Mouse (Mus musculus) E14TG2a.4 (cell line): ENCODE measurements around the gene Bex3.

Experiments used
- CTCF ChIP-seq: conservative IDR thresholded peaks from 2 replicates; pipeline ENCODE4 v1.5.1; 2014; ENCODE audit warnings: low read length
- NANOG ChIP-seq: IDR thresholded peaks from 2 replicates; pipeline ENCODE4 v1.6.1; 2014; ENCODE audit warnings: borderline replicate concordance, low read length, mixed read lengths

DNA sequence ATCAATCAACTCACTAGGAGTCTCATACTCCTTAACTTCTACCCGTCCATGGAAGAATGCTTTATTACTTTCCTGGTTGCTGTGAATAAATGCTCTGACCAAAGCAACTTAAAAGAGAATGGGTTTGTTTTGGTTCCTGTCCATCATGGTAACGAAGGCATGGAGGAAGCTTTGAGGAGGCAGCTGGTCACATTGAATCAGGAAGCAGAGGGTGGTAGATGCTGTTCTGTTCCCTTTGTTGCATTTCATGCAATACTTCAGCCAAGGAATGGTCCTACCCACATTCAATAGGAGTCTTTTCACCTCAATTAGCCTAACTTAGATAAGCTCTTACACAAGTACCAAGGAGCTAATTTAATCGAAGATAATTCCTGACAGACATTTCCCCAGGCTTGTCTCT, 5.3 kb downstream of the Bex3 start:
- no peak for TF ChIP-seq CTCF
- TF ChIP-seq NANOG, result no peak
